Comparison of ENCODE assay signal across 9 mouse cellular contexts in the genomic region with DNA sequence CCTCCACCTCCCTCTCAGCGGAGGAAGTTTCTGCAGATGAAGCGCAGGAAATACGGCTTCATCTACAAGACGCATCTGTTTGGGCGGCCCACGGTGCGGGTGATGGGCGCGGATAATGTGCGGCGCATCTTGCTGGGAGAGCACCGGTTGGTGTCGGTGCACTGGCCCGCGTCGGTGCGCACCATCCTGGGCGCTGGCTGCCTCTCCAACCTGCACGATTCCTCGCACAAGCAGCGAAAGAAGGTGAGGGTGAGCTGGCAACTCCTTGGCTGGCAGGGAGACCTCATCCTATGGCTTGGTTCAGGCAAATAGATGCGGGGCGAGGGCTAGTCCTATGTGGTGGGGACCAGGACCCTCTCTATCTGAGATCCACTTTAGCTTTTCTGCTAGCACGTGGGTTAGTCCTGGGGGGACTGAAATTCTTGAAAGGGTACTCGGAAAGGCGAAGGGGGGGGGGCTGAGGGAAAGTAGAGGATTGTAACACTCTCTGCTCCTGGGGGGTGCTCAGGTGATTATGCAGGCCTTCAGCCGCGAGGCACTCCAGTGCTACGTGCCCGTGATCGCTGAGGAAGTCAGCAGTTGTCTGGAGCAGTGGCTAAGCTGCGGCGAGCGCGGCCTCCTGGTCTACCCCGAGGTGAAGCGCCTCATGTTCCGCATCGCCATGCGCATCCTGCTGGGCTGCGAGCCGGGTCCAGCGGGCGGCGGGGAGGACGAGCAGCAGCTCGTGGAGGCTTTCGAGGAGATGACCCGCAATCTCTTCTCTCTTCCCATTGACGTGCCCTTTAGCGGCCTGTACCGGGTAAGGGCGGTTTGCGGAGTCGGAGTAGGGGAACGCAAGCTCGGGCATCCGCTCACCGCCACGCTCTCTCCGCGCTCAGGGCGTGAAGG. TPM values are rescaled to one million over a fixed set of nuclear protein-coding genes. Genes with fewer than 3 reads are reported as not detected.
DNase-seq lines count a peak whose midpoint lies in the region; ATAC-seq and TF ChIP-seq lines count a peak whose summit lies in the region.
"Had no signal": no experiment of that assay in that cellular context is flagged by ENCODE, and none has a peak within 500 bp of the region (broad histone marks: within the 10 kb centered on the region; RNA-seq: fewer than 3 reads in every experiment).

No protein-coding gene starts in this region.

- ATAC-seq in forebrain, postnatal 0 days = peak; percentile 42
- ATAC-seq in megakaryocyte, adult 5-6 weeks (ENCODE audit: poor library complexity, severe bottlenecking) = peak; percentile 61
- no peak for ATAC-seq in CD4-positive, CD25-positive, alpha-beta regulatory T cell, adult 4 months
- ATAC-seq in erythroid progenitor cell, adult 5-6 weeks (replicated peaks; ENCODE audit: low FRiP score, poor library complexity, severe bottlenecking) = no peak

- no peak overlapping the region for H3K27ac ChIP-seq in testis, adult 2 months (ENCODE audit: control insufficient read depth, insufficient read depth, low read depth, low read length)
- H3K27ac ChIP-seq in forebrain, postnatal 0 days (ENCODE audit: low read depth, low read length) = no peak overlapping the region
- H3K27ac ChIP-seq: macrophage had no signal

- H3K27me3 ChIP-seq in testis, adult 2 months (ENCODE audit: control insufficient read depth, insufficient read depth, low read length) = no peaks in the 10 kb centered on the region
- peaks cover 92% of the 10 kb centered on the region for H3K27me3 ChIP-seq in forebrain, postnatal 0 days (ENCODE audit: insufficient read depth, low read length)

- peaks cover 23% of the 10 kb centered on the region for H3K4me1 ChIP-seq in testis, adult 2 months (ENCODE audit: control insufficient read depth, insufficient read depth, low read length)
- no peaks in the 10 kb centered on the region for H3K4me1 ChIP-seq in forebrain, postnatal 0 days (ENCODE audit: insufficient read depth)

- no peak for TF ChIP-seq POLR2A in testis, adult 2 months (IDR thresholded peaks at IDR 0.05; ENCODE audit: control insufficient read depth, low read depth, low read length)

- no peak for DNase-seq in testis, postnatal 14 days (ENCODE audit: low spot score)
- peak; percentile 30 for DNase-seq in forebrain, postnatal 0 days
- DNase-seq in thymus, postnatal 10 days (ENCODE audit: low spot score in 2 of 2) = no peak
- DNase-seq in adrenal gland, adult (ENCODE audit: inconsistent age in 2 of 2, low spot score in 1 of 2) = no peak

- H3K4me3 ChIP-seq in testis, adult 2 months (ENCODE audit: control insufficient read depth, low read depth, low read length) = peak overlapping the region; percentile 37
- H3K4me3 ChIP-seq in forebrain, postnatal 0 days (ENCODE audit: low read depth, low read length) = peak overlapping the region; percentile 36

- no peak overlapping the region for H3K9ac ChIP-seq in forebrain, postnatal 0 days

- no peak for TF ChIP-seq CTCF in testis, adult 2 months (IDR thresholded peaks at IDR 0.05; ENCODE audit: control insufficient read depth, insufficient read depth, insufficient replicate concordance, low read depth, low read length)
- TF ChIP-seq CTCF in forebrain, postnatal 0 days (IDR thresholded peaks at IDR 0.05; ENCODE audit: low read depth) = no peak

- WGBS in forebrain, postnatal 0 days = 2% methylated on average over 62 of the region's 63 CpGs

- H3K4me2 ChIP-seq in forebrain, postnatal 0 days (ENCODE audit: low read depth) = peak overlapping the region; percentile 65

- H3K9me3 ChIP-seq in forebrain, postnatal 0 days (ENCODE audit: low read length) = no peaks in the 10 kb centered on the region

- no peaks in the 10 kb centered on the region for H3K36me3 ChIP-seq in testis, adult 2 months (ENCODE audit: control insufficient read depth, insufficient read depth, low read length)
- H3K36me3 ChIP-seq in forebrain, postnatal 0 days (ENCODE audit: insufficient read depth) = no peaks in the 10 kb centered on the region

RNA-seq across cellular contexts. Expression of a gene that starts 0.9 kb away (rescaled TPM):
- polyA plus RNA-seq in testis, adult 2 months (2012; rRNA removed) = 1.8 and 1.9 TPM in 2 replicates
- total RNA-seq in forebrain, postnatal 0 days (2014; rRNA removed) = not detected in 2 replicates
- polyA plus RNA-seq in forebrain, postnatal 0 days (2015; fragmentation: Nextera tagmentation; extraction: Ambion mirVana) = 0.13 and 0.42 TPM in 2 replicates
- not detected in 2 replicates for total RNA-seq in megakaryocyte, adult 5-6 weeks (2015)
- total RNA-seq in megakaryocyte, adult 5-6 weeks (2017) = 0.37 TPM in 1 of 2 replicates, not detected in the other
- polyA plus RNA-seq in CD4-positive, CD25-positive, alpha-beta regulatory T cell, adult 4 months (2017; shearing (Covaris generic)) = not detected
- total RNA-seq in erythroid progenitor cell, adult 5-6 weeks (2015; ENCODE audit: low replicate concordance) = 1.3 TPM in 1 of 2 replicates, not detected in the other
- total RNA-seq in erythroid progenitor cell, adult 5-6 weeks (2017; ENCODE audit: low replicate concordance) = not detected in 2 replicates
- polyA plus RNA-seq: macrophage had no signal

RNA-seq across cellular contexts. Expression of a gene that starts 13.1 kb away (rescaled TPM):
- polyA plus RNA-seq in testis, adult 2 months (2012; rRNA removed) = not detected in 2 replicates
- not detected in 2 replicates for total RNA-seq in forebrain, postnatal 0 days (2014; rRNA removed)
- polyA plus RNA-seq in forebrain, postnatal 0 days (2015; fragmentation: Nextera tagmentation; extraction: Ambion mirVana) = not detected in 2 replicates
- total RNA-seq in megakaryocyte, adult 5-6 weeks (2015) = not detected in 2 replicates
- not detected in 2 replicates for total RNA-seq in megakaryocyte, adult 5-6 weeks (2017)
- polyA plus RNA-seq in CD4-positive, CD25-positive, alpha-beta regulatory T cell, adult 4 months (2017; shearing (Covaris generic)) = not detected
- total RNA-seq in erythroid progenitor cell, adult 5-6 weeks (2015; ENCODE audit: low replicate concordance) = not detected in 2 replicates
- total RNA-seq in erythroid progenitor cell, adult 5-6 weeks (2017; ENCODE audit: low replicate concordance) = not detected in 2 replicates
- polyA plus RNA-seq: macrophage had no signal

Comparison
In these comparisons a context has a peak if more than half of its experiments do, and no peak if none do; other contexts are left out.
1. ATAC-seq: peak in forebrain, postnatal 0 days (single experiment) and megakaryocyte, adult 5-6 weeks (single experiment); none in CD4-positive, CD25-positive, alpha-beta regulatory T cell, adult 4 months (single experiment) and erythroid progenitor cell, adult 5-6 weeks (single experiment).